Mouse (Mus musculus) thymus, postnatal 25 days (tissue): ENCODE data around the gene Tex35.

Experiments
- DNase-seq: peaks from one replicate; pipeline ENCODE4 v3.0.0; 2022

Tex35 gene

GRCm38 (mm10) chr1:157081076-157081804, 27.2 kb downstream of the Tex35 start:
- DNase-seq: peak; percentile 44

DNA sequence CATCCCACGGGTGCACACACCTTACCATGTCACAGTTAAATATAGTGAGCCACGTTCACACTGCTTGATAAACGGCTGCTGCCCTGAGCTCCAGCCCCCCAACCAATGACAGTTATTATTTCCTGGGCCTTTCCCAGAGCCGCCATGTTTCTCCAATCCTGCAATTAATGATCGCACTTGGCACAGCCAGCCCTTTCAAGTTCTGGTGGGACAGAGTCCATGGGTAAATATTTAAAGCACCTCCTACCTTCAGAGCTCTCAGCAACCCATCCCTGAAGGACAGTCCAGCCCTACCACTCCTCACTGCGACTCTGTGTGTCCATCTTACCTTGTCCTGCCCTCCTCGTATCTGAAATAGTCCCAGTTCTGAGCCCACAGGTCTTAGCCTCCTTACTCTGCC, 28.4 kb downstream of the Tex35 start:
- DNase-seq: no peak

GRCm38 (mm10) chr1:157079384-157080025, 29.0 kb downstream of the Tex35 start:
- peak; percentile 61 for DNase-seq

- peak; percentile 92 for DNase-seq
Observed at GRCm38 (mm10) chr1:157076781-157077705, 31.4 kb downstream of the Tex35 start.

DNA sequence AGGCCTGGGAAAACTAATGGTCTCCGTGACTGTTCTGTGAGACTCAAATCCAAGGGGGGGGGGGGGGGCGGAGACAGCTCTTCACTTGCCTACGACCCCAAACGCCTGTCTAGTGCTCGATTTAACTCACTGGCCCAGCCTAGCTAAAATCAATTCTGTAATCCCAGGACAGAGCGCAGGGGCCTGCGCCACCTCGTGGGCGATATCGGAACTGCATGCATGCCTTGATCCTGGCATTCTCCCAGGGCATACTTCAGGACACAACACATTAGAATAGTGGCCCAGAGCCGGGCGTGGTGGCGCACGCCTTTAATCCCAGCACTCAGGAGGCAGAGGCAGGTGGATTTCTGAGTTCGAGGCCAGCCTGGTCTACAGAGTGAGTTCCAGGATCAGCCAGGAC, 32.2 kb downstream of the Tex35 start:
- peak; percentile 78 for DNase-seq

DNA sequence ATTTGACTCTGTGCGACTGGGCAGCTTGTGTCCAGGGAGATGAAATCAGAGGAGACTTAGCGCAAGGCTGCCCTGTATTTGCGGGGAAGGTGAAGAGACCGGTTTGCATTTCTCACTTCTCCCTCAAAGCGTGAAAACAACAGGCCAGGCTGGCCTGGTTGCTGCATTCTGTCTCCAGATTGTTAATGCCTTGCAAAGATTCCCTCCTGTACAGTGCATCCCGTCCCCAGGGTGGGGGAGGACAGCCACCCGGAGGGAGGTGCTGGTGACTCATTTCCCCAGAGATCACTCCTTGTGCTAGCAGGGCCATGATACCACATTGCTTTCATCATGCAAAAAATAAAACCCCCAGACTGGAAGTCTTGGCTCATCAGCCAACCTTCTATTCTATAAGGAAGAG, 33.5 kb downstream of the Tex35 start:
- no peak for DNase-seq

DNA sequence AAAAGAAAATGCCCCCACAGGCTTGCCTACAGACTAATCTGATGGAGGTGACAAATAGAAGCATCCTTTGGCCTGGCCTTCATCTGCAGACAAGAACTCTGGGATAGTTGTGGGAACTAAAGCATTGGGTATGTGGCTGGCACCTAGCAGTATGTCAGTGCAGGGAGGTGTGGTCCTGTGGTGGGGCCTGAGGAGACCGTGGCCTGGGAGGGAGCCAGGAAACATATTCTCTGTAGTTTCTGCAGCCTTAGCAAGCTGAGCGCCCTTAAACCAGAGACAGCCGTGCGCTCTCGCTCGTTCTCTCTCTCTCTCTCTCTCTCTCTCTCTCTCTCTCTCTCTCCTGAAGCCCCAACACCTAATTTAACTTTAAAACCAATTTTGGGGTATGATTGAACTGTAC, 34.1 kb downstream of the Tex35 start:
- no peak for DNase-seq

DNA sequence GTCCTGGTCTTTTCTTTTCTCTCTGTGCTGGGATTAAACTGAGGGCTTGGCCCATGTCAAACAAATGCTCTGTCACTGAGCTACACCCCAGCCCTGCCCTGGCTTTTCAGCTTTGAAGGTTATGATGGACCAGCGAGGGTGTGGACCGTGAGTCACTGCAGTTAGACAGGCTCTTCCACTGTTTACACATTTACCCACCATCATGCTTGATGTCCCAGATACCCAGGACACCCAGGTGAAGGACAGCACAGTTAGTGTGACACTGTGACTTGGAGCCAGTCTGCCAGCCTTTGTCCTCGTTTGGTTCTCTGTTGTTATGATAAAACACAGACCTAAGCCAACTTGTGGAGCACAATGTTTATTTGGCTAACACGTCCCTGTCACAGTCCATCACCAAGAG, 34.9 kb downstream of the Tex35 start:
- no peak for DNase-seq

DNA sequence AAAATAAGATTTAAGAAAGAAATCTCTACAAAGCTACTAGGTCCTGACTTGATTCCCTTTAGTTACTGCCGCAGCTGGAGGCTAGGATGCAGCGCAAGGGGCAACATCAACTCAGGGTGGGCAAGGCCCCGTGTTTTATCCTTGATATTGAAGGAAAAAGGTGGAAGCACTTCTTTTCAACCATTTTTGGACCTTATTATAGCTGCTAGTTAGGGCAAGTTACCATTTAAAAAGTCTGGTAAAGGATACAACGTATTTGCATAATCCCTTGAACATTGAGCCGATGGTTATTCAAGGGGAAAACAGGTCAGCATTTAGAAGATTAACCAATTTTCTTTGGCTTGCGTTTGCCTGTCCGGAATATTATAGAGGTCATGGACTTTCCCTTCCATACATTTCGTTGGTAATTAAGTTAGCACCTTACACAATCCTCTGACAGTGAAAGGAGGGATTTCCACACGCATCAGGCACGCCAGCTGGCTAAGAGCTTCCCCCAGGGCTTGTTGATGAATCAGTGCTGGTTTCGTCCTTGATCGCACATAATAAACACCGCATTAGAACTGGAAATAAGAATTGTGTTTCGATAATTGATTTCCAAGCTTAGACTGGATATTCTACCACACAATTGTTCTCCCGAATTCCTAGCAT, 39.2 kb downstream of the Tex35 start:
- DNase-seq: no peak

DNA sequence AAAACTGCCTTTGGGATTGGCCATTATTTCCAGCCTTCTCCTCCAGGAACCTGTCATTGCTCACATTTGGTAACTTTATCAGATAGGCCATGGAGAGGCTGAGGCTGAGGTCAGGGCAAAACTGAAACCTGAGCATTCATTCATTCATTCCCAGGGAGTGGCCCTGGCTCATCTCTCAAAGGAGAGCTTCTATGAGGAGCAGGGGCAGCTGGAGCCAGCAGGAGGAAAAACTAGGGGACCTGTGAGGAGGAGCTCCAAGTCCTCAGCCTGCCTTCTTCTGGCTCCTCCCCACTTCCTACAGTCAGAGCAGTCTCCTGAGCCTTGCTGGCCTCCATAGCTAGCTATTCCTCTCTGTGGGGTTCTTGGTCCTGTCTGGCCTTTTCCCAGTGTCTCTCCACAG, 40.2 kb downstream of the Tex35 start:
- no peak for DNase-seq

DNA sequence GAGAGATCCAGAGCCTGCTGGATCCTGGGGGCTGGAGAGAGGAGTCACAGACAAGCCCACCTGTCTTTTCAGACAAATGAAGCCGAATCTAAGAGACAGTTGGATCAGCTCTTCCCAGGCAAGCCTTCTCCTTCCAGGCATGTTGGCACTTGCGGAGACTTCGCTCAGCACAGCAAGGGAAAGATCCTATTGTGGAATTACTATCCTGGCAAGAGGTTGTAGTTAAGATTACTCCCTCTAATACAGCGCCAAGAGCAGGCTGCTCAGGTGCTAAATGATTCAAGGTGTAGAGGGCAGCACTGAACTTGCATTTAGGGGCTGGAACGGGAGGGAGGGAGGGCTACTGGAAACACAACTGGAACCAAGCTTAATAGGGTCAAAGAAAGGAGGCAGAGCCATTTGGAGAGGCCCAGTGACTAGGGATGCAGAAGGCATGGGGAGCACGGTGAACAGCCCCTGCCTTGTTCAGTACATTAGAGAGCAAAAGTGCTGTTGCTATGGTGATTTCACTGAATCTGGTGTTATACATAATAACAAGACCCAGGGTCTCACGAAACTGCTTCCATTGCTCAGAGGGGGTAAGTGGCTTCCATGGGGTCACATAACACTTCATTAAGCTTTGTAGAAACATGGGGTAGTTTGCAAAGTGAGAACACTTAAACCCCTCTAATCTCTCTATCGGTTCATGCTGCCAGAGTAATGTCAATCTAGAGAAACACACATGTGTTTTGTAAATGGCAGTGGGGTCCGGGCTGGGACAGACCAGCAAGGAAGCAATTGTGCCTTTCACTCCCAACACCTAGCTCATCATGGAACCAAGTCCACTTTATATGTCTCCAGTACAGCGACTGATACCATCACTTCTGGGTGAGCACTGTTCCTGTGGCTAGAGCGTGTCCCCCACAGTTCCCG, 42.4 kb downstream of the Tex35 start:
- DNase-seq: no peak

DNA sequence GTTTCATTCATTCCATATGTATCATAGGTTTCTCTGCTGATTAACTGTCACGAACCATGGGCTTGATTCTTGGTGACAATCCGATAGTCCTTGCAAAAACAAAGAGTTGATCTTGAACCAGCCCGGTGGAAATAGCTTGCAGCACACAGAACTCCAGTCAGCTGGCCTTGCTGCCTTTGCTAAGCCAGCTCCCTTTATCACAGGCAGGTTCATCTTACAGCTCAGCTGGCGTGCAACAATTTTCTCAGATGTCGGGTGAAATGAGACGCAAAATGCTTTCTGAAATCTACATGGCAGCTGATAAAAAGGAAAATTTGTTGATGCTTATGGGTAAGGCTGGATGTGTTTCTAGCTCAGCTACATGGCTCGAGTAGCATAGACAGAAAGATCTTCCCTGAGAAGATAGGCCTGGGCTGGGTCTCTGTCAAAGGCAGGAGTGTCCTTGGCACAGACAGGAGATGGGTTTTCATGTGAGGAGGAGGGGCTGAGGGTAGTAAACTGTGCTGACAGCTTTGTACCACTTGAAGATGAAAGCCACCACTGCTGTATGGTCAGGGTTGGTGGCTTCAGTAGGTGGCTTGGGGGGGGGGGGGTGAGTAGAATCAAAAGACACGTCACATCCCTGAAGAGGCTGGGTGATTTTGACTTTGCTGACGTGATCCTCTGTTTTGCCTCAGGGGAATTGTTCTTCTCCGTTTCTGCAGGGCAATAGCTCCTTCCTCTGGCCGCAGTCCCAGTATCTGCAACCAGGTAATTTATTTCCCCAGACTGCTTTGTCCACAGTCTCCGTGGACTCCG, 45.0 kb downstream of the Tex35 start:
- no peak for DNase-seq

DNA sequence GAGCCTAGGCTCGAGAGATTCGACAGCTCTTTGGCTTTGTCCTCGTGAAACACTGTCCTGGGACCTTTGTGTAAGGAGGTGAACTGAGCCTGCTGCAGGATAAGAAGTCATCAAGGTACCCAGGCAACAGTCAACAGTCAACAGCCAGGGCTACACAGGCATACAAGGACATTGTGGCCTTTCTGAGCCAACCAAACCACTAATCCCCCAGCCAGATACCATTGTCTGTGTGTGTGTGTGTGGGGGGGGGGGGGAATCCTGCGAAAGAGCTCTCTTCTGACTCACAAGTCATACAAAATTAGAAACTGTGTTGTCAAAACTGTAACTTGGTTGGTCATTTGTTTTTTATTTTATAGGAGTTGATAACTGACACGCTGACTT, 46.0 kb downstream of the Tex35 start:
- no peak for DNase-seq

DNA sequence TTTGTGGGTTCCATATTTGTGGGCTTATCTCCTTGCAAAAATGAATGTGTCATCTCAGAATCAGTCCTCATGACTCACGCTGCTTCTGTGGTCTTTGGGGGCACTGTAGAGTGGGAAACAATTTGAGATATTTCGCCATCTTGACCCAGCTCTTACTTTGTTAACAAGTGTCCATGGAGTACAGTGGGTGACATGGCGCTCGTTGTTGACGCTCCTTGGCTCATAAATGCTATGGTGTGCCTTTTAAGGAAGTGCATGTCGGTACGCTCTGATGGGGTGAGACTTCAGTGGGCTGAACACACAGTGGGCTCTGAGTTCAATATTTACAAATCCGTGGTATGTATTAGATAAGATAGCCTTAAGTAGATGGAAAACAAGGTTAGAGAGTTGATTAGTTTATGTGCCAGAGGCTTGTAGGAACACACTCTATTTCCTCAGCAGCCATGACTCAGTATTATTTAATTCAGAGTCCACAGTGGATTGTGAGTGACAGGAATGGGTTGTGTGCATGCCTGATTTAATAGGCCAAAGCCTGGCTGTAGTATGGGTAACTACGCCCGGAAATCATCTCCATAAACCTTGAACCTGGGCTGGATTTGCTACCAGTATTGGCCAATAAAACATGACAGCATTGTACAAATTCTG, 46.6 kb downstream of the Tex35 start:
- DNase-seq: no peak

GRCm38 (mm10) chr1:157061170-157061569, 47.3 kb downstream of the Tex35 start:
- DNase-seq: no peak

DNA sequence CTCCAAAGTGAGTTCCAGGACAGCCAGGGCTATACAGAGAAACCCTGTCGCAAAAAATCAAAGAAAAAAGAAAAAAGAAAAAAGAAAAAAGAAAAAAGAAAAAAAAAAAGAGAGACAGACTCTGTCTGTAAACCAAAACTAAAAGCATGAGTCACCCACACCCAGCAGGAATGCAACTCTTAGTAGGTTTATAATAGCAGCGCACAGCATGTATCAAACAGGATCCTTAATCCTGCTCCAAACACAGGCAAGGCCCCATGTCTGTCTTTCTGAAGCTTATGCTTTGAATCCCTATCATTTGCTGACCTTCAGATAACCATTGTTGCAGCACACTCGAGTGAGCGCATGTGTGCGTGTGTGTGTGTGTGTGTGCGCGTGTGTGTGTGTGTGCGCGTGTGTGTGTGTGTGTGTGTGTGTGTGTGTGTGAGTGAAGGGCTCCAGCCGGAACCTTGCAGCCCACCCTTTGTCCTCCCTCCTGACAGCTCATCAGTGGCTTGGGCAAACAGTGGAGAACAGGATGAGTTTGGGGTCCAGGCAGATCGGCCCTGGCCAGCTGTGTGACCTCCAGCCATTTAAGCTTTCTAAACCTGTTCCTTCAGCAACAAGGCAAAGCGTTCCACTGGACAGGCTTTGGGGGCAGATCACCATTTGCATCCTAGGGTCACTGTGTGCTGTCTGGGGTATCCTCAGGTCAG, 47.9 kb downstream of the Tex35 start:
- DNase-seq: no peak

- no peak for DNase-seq
Observed at GRCm38 (mm10) chr1:157055901-157056300, 52.6 kb downstream of the Tex35 start.

DNA sequence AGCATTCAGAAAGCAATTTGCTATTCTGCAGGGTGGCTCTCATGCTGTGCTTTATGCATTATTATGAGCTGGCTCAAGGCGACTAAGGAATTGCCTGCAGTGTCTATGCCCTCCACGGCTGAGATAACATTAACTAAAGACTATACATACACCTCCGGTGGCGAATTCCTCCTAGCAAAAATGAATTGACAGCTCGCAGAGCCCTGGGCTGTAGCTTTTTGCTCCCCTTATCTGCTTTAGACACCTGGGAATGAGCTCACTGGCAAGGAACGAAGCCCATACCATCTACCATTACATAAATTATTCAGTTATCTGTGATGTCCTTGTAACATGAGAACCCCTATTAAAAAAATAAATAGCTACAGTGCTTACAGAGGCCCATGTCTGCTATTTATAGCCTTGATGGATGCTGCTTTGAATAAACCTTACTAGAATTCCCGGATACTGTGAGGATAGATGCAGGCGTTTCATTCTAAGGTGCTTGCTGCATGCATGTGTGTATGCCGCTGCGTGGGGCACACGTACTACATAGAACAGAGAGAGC, 53.1 kb downstream of the Tex35 start:
- DNase-seq: no peak

- no peak for DNase-seq
Observed at GRCm38 (mm10) chr1:157054659-157055058, 53.8 kb downstream of the Tex35 start.

DNA sequence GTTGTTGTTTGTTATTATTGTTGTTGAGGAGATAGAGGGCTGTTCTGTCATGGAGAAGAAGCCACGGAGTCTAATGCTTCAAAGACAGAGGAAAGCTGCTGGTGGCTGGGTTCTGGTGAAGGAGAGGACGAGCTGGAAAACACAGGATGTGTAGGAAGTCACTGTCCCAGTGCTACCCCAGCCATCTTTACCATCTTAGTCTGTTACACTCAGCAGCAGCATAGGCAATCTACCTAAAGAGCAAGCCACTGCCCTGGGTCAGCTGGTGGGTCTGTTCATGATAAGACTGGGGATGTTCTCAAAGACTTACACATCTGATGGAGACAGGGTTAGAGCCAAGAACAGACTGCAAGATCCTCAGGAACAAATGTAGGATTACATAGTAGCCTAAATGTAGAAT, 58.6 kb downstream of the Tex35 start:
- no peak for DNase-seq
